Mouse (Mus musculus): Measurements from ENCODE around the gene Tmem151b. TPM values are rescaled to one million over a fixed set of nuclear protein-coding genes. Genes with fewer than 3 reads are reported as not detected.

Gene Tmem151b
- polyA plus RNA-seq, 1 experiment, result 85.7 TPM

GRCm38 (mm10) chr17:45592606-45593431 lies 43.3 kb upstream of the Tmem151b start:
- Histone ChIP-seq H3K27ac (ENCODE audit: insufficient read depth, low read length) (0 out of 2 replicates have a peak overlapping the region, but pooled peaks have one; percentile 45), H3K4me3 (ENCODE audit: insufficient read depth, low read length) (peak overlapping the region; percentile 28; the same call in 1 of the 2 replicates), H3K4me1 (ENCODE audit: control insufficient read depth, insufficient read depth, low read length) (peaks cover 9% of the 10 kb centered on the region)
- no peak for TF ChIP-seq CTCF (IDR thresholded peaks at IDR 0.05; ENCODE audit: extremely low read depth, insufficient read depth, low read length)
- TF ChIP-seq POLR2A (IDR thresholded peaks at IDR 0.05; ENCODE audit: extremely low read depth, insufficient read depth, low read length), result no peak

- Histone ChIP-seq H3K4me1 (ENCODE audit: control insufficient read depth, insufficient read depth, low read length) (peaks cover 9% of the 10 kb centered on the region), H3K27ac (ENCODE audit: insufficient read depth, low read length) (0 out of 2 replicates have a peak overlapping the region, but pooled peaks have one; percentile 51), H3K4me3 (ENCODE audit: insufficient read depth, low read length) (peak overlapping the region; percentile 28; the same call in 1 of the 2 replicates)
- TF ChIP-seq CTCF (IDR thresholded peaks at IDR 0.05; ENCODE audit: extremely low read depth, insufficient read depth, low read length), result no peak
- 0 out of 2 replicates have a peak, but pooled peaks have one; percentile 11 for TF ChIP-seq POLR2A (IDR thresholded peaks at IDR 0.05; ENCODE audit: extremely low read depth, insufficient read depth, low read length)
Measured at GRCm38 (mm10) chr17:45591701-45592605, 42.5 kb upstream of the Tmem151b start.

- Histone ChIP-seq H3K4me1 (ENCODE audit: control insufficient read depth, insufficient read depth, low read length) (peaks cover 6% of the 10 kb centered on the region; the same call in 1 of the 2 replicates), H3K4me3 (ENCODE audit: insufficient read depth, low read length) (no peak overlapping the region), H3K27ac (ENCODE audit: insufficient read depth, low read length) (no peak overlapping the region)
- TF ChIP-seq POLR2A (IDR thresholded peaks at IDR 0.05; ENCODE audit: extremely low read depth, insufficient read depth, low read length) (no peak), CTCF (IDR thresholded peaks at IDR 0.05; ENCODE audit: extremely low read depth, insufficient read depth, low read length) (no peak)
Measured at GRCm38 (mm10) chr17:45590410-45590809, 40.9 kb upstream of the Tmem151b start.

GRCm38 (mm10) chr17:45589844-45590243 lies 40.4 kb upstream of the Tmem151b start:
- TF ChIP-seq CTCF (IDR thresholded peaks at IDR 0.05; ENCODE audit: extremely low read depth, insufficient read depth, low read length) (no peak), POLR2A (IDR thresholded peaks at IDR 0.05; ENCODE audit: extremely low read depth, insufficient read depth, low read length) (no peak)
- peaks cover 8% of the 10 kb centered on the region; the same call in 1 of the 2 replicates for H3K4me1 ChIP-seq (ENCODE audit: control insufficient read depth, insufficient read depth, low read length)

GRCm38 (mm10) chr17:45589236-45589635 lies 39.8 kb upstream of the Tmem151b start:
- Histone ChIP-seq H3K27ac (ENCODE audit: insufficient read depth, low read length) (no peak overlapping the region), H3K4me3 (ENCODE audit: insufficient read depth, low read length) (no peak overlapping the region), H3K4me1 (ENCODE audit: control insufficient read depth, insufficient read depth, low read length) (peaks cover 8% of the 10 kb centered on the region; the same call in 1 of the 2 replicates)
- TF ChIP-seq POLR2A (IDR thresholded peaks at IDR 0.05; ENCODE audit: extremely low read depth, insufficient read depth, low read length), result no peak
- no peak for TF ChIP-seq CTCF (IDR thresholded peaks at IDR 0.05; ENCODE audit: extremely low read depth, insufficient read depth, low read length)

More at GRCm38 (mm10) chr17:45589844-45590243, 40.4 kb upstream of the Tmem151b start:
- Histone ChIP-seq H3K4me3 (ENCODE audit: insufficient read depth, low read length) (no peak overlapping the region), H3K27ac (ENCODE audit: insufficient read depth, low read length) (no peak overlapping the region)

- no peak for TF ChIP-seq POLR2A (IDR thresholded peaks at IDR 0.05; ENCODE audit: extremely low read depth, insufficient read depth, low read length)
- no peak for TF ChIP-seq CTCF (IDR thresholded peaks at IDR 0.05; ENCODE audit: extremely low read depth, insufficient read depth, low read length)
Measured at GRCm38 (mm10) chr17:45588370-45588769, 38.9 kb upstream of the Tmem151b start.

GRCm38 (mm10) chr17:45586449-45586837 lies 37.0 kb upstream of the Tmem151b start:
- H3K4me1 ChIP-seq (ENCODE audit: control insufficient read depth, insufficient read depth, low read length), result peaks cover 4% of the 10 kb centered on the region; the same call in 1 of the 2 replicates
- TF ChIP-seq CTCF (IDR thresholded peaks at IDR 0.05; ENCODE audit: extremely low read depth, insufficient read depth, low read length) (peak; percentile 24; the same call in 1 of the 2 replicates), POLR2A (IDR thresholded peaks at IDR 0.05; ENCODE audit: extremely low read depth, insufficient read depth, low read length) (no peak)
- H3K27ac ChIP-seq (ENCODE audit: insufficient read depth, low read length), result no peak overlapping the region

More at GRCm38 (mm10) chr17:45588370-45588769, 38.9 kb upstream of the Tmem151b start:
- Histone ChIP-seq H3K4me3 (ENCODE audit: insufficient read depth, low read length) (no peak overlapping the region), H3K27ac (ENCODE audit: insufficient read depth, low read length) (no peak overlapping the region), H3K4me1 (ENCODE audit: control insufficient read depth, insufficient read depth, low read length) (peaks cover 8% of the 10 kb centered on the region; the same call in 1 of the 2 replicates)

GRCm38 (mm10) chr17:45585725-45586448 lies 36.4 kb upstream of the Tmem151b start:
- H3K4me3 ChIP-seq (ENCODE audit: insufficient read depth, low read length), result no peak overlapping the region
- H3K27ac ChIP-seq (ENCODE audit: insufficient read depth, low read length), result peak overlapping the region; percentile 24; the same call in 1 of the 2 replicates
- TF ChIP-seq POLR2A (IDR thresholded peaks at IDR 0.05; ENCODE audit: extremely low read depth, insufficient read depth, low read length) (no peak), CTCF (IDR thresholded peaks at IDR 0.05; ENCODE audit: extremely low read depth, insufficient read depth, low read length) (no peak)
- H3K4me1 ChIP-seq (ENCODE audit: control insufficient read depth, insufficient read depth, low read length), result peaks cover 4% of the 10 kb centered on the region; the same call in 1 of the 2 replicates

More at GRCm38 (mm10) chr17:45586449-45586837, 37.0 kb upstream of the Tmem151b start:
- H3K4me3 ChIP-seq (ENCODE audit: insufficient read depth, low read length), result no peak overlapping the region
